Mouse (Mus musculus) hindbrain, embryonic 11.5 days (tissue): ENCODE results near the gene Shisa4. TPM values are rescaled to one million over a fixed set of nuclear protein-coding genes. Genes with fewer than 3 reads are reported as not detected.

Experiments used
- ATAC-seq: fragments of 200-750 bp; cut with Nextera tagmentation; 2 replicates; pipeline ENCODE4 v1.8.0; 2017; ENCODE audit warnings: mild to moderate bottlenecking, moderate TSS enrichment, moderate library complexity; ENCODE audit not compliant: low FRiP score
- DNase-seq: peaks from one replicate; pipeline ENCODE4 v3.0.0-alpha.2; 2015; ENCODE audit warnings: low spot score
- H3K27ac ChIP-seq: fragments of 300-500 bp; sonication (generic); 2 replicates; pipeline ENCODE4 v1.5.1; 2014; ENCODE audit warnings: mild to moderate bottlenecking, low read depth, low read length
- H3K27me3 ChIP-seq: fragments of 300-500 bp; sonication (generic); 2 replicates; pipeline ENCODE4 v1.6.1; 2014; ENCODE audit warnings: mild to moderate bottlenecking, low read length, moderate library complexity, mixed read lengths; ENCODE audit not compliant: control insufficient read depth, insufficient read depth
- H3K36me3 ChIP-seq: fragments of 300-500 bp; sonication (generic); 2 replicates; pipeline ENCODE4 v1.6.1; 2014; ENCODE audit warnings: mild to moderate bottlenecking, low read length, moderate library complexity, mixed read lengths; ENCODE audit not compliant: control insufficient read depth, insufficient read depth
- H3K4me1 ChIP-seq: fragments of 300-500 bp; sonication (generic); replicated peaks from 2 replicates; pipeline ENCODE4 v1.6.1; 2014; ENCODE audit warnings: low read length, mixed read lengths; ENCODE audit not compliant: control insufficient read depth, insufficient read depth
- H3K4me2 ChIP-seq: fragments of 300-500 bp; sonication (generic); replicated peaks from 2 replicates; pipeline ENCODE4 v1.6.1; 2014; ENCODE audit warnings: mild to moderate bottlenecking, low read depth, low read length
- H3K4me3 ChIP-seq: fragments of 300-500 bp; sonication (generic); 2 replicates; pipeline ENCODE4 v1.5.1; 2014; ENCODE audit warnings: low read depth, low read length
- H3K9ac ChIP-seq: fragments of 300-500 bp; sonication (generic); 2 replicates; pipeline ENCODE4 v1.6.1; 2014; ENCODE audit warnings: low read depth, low read length
- H3K9me3 ChIP-seq: fragments of 300-500 bp; sonication (generic); 2 replicates; pipeline ENCODE4 v1.6.1; 2016; ENCODE audit warnings: low read length; ENCODE audit not compliant: control insufficient read depth
- WGBS: fragments of 180-500 bp; shearing (Covaris S2); extraction: QIAGEN DNeasy Blood & Tissue Kit; methylation state at CpG from one replicate; pipeline ENCODE4 v1.1.7; 2014; 5-methylcytosine and 5-hydroxymethylcytosine counted together
- polyA plus RNA-seq: library from polyadenylated mRNA; unstranded; fragments of >200 nt; fragmentation: Nextera tagmentation; extraction: Ambion mirVana; gene quantifications from 2 replicates; pipeline ENCODE4 v1.2.1, GENCODE M21; 2014

Gene Shisa4
- 40.1 and 44.5 TPM in 2 replicates for polyA plus RNA-seq

- peak within 1 kb of the TSS; percentile 68 for H3K27ac ChIP-seq
- 4% methylated on average over 26 of the region's 38 CpGs for WGBS
These were observed at the start of gene Shisa4 for GRCm38 (mm10) chr1:135374868-135375581. Gene Shisa4, minus strand, starts transcription at chr1:135375237.

GRCm38 (mm10) chr1:135422772-135423171 is 47.7 kb upstream of the Shisa4 start:
- Histone ChIP-seq H3K4me3 (no peak overlapping the region), H3K4me2 (no peak overlapping the region), H3K4me1 (no peaks in the 10 kb centered on the region), H3K9me3 (no peaks in the 10 kb centered on the region), H3K27me3 (no peaks in the 10 kb centered on the region), H3K9ac (no peak overlapping the region), H3K27ac (no peak overlapping the region), H3K36me3 (peaks cover 8% of the 10 kb centered on the region)
- DNase-seq (no peak), ATAC-seq (no peak)
- 91% methylated on average over 6 of the region's 6 CpGs for WGBS

More at GRCm38 (mm10) chr1:135374868-135375581, at the start of gene Shisa4:
- Histone ChIP-seq H3K4me3 (peak within 1 kb of the TSS; percentile 77), H3K9me3 (no peaks in the 10 kb centered on the region), H3K4me1 (peaks cover 6% of the 10 kb centered on the region; the same call in 1 of the 2 replicates), H3K27me3 (no peaks in the 10 kb centered on the region), H3K9ac (peak within 1 kb of the TSS; percentile 94), H3K36me3 (no peaks in the 10 kb centered on the region), H3K4me2 (peak within 1 kb of the TSS; percentile 92)
- ATAC-seq: peak; percentile 91
- DNase-seq: peak; percentile 87

- no peak for DNase-seq
- Histone ChIP-seq H3K27me3 (no peaks in the 10 kb centered on the region), H3K4me3 (no peak overlapping the region), H3K4me2 (no peak overlapping the region), H3K36me3 (peaks cover 25% of the 10 kb centered on the region), H3K9me3 (no peaks in the 10 kb centered on the region), H3K9ac (no peak overlapping the region), H3K4me1 (no peaks in the 10 kb centered on the region), H3K27ac (no peak overlapping the region)
- ATAC-seq: no peak
These were observed 39.0 kb upstream of the Shisa4 start for GRCm38 (mm10) chr1:135413996-135414395.

- DNase-seq (no peak), ATAC-seq (no peak)
- H3K9me3 ChIP-seq: no peaks in the 10 kb centered on the region
- no peak overlapping the region for H3K9ac ChIP-seq
- H3K4me2 ChIP-seq: no peak overlapping the region
- H3K27ac ChIP-seq: no peak overlapping the region
- no peaks in the 10 kb centered on the region for H3K27me3 ChIP-seq
- H3K36me3 ChIP-seq: peaks cover 27% of the 10 kb centered on the region
- WGBS: 97% methylated on average over 4 of the region's 4 CpGs
- H3K4me3 ChIP-seq: no peak overlapping the region
- no peaks in the 10 kb centered on the region for H3K4me1 ChIP-seq
These were observed 37.1 kb upstream of the Shisa4 start for GRCm38 (mm10) chr1:135412130-135412529.

GRCm38 (mm10) chr1:135410967-135411366 is 35.9 kb upstream of the Shisa4 start:
- Histone ChIP-seq H3K36me3 (peaks cover 33% of the 10 kb centered on the region), H3K27ac (no peak overlapping the region), H3K4me2 (no peak overlapping the region), H3K9ac (no peak overlapping the region), H3K4me1 (no peaks in the 10 kb centered on the region), H3K27me3 (no peaks in the 10 kb centered on the region), H3K4me3 (no peak overlapping the region), H3K9me3 (no peaks in the 10 kb centered on the region)
- 94% methylated on average over 2 of the region's 2 CpGs for WGBS
- DNase-seq (no peak), ATAC-seq (no peak)

GRCm38 (mm10) chr1:135408973-135409372 is 33.9 kb upstream of the Shisa4 start:
- Histone ChIP-seq H3K9me3 (no peaks in the 10 kb centered on the region), H3K27ac (no peak overlapping the region), H3K4me1 (no peaks in the 10 kb centered on the region), H3K36me3 (peaks cover 37% of the 10 kb centered on the region), H3K4me3 (no peak overlapping the region), H3K4me2 (no peak overlapping the region), H3K9ac (no peak overlapping the region), H3K27me3 (no peaks in the 10 kb centered on the region)
- ATAC-seq (no peak), DNase-seq (no peak)
- WGBS: 94% methylated on average over 4 of the region's 4 CpGs

- Histone ChIP-seq H3K4me3 (no peak overlapping the region), H3K9ac (no peak overlapping the region), H3K27me3 (no peaks in the 10 kb centered on the region), H3K9me3 (no peaks in the 10 kb centered on the region), H3K4me1 (no peaks in the 10 kb centered on the region), H3K27ac (no peak overlapping the region), H3K4me2 (no peak overlapping the region), H3K36me3 (peaks cover 36% of the 10 kb centered on the region)
- no peak for DNase-seq
- 87% methylated on average over 7 of the region's 7 CpGs for WGBS
- no peak for ATAC-seq
These were observed 30.3 kb upstream of the Shisa4 start for GRCm38 (mm10) chr1:135405356-135405755.

- ATAC-seq: no peak
- 93% methylated on average over 3 of the region's 3 CpGs for WGBS
- Histone ChIP-seq H3K36me3 (peaks cover 27% of the 10 kb centered on the region), H3K4me1 (no peaks in the 10 kb centered on the region), H3K27me3 (no peaks in the 10 kb centered on the region), H3K9me3 (no peaks in the 10 kb centered on the region), H3K4me3 (no peak overlapping the region), H3K9ac (no peak overlapping the region), H3K4me2 (no peak overlapping the region), H3K27ac (no peak overlapping the region)
- DNase-seq: no peak
These were observed 26.5 kb upstream of the Shisa4 start for GRCm38 (mm10) chr1:135401452-135402110.

- no peak for DNase-seq
- H3K27me3 ChIP-seq: no peaks in the 10 kb centered on the region
- no peaks in the 10 kb centered on the region for H3K9me3 ChIP-seq
- H3K27ac ChIP-seq: no peak overlapping the region
- no peaks in the 10 kb centered on the region for H3K4me1 ChIP-seq
- peaks cover 17% of the 10 kb centered on the region; the same call in 1 of the 2 replicates for H3K36me3 ChIP-seq
- no peak for ATAC-seq
- WGBS: 97% methylated on average over 5 of the region's 5 CpGs
- no peak overlapping the region for H3K9ac ChIP-seq
- no peak overlapping the region for H3K4me3 ChIP-seq
- H3K4me2 ChIP-seq: no peak overlapping the region
These were observed 24.4 kb upstream of the Shisa4 start for GRCm38 (mm10) chr1:135399466-135399865.
